Mouse (Mus musculus): Measurements from ENCODE around the gene Nr4a1.

Gene Nr4a1

DNA sequence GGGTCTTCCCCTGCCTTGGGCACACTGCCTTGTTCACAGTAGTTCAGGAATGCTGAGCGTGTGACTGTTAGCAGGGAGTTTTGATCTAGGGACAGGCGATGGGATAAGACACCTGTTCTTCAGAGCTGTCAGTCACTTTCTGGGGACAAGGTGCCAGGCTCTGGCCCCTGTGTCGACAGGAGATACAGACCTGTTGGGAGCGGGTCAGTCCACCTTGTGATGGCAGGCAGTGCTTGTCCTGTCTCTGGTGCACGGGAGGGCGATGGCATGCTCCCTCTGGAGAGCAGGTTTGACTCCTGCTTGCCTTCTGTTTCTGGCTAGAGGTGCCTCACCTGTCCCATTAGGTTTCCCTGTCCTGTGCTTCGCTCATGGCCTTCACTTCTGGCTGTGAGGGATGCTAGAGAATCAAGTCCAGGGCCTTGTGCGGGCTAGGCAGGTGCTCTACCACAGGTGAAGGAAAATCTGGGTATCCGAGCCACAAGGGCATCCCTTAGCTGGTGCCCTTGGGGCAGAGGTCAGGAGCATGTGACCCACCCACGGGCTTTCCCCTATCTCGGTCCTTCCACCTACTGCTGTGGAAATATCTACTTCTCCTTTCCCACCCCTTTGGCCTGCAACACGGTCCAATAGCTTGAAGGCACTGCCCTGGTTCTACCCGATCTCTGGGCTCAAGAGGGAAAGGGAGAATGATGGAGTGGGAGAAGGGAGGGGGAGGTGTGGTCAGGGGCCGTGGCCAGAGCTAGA is 2.6 kb downstream of the Nr4a1 start:
- DNase-seq (ENCODE audit: low spot score) = no peak

DNA sequence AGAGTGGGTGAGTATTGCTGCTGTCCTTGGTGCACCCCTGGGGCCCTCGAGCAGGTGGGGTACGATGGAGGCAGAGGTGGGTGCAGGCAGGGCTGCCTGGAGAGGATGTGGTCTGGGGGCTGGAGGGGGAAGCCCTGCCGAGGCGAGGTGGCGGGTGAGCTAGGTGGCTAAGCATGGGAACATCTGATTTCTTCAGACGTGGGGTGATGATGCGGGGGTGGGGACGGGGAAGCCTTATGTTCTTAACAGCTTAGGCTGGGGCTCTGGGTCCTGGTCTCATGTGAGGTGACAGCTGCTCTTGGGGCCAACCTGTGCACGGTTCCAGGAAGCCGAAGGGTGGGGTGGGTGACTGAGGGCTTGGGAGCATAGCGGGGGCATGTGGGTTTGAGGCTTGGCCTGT is 4.4 kb downstream of the Nr4a1 start:
- DNase-seq (ENCODE audit: low spot score) = no peak

DNA sequence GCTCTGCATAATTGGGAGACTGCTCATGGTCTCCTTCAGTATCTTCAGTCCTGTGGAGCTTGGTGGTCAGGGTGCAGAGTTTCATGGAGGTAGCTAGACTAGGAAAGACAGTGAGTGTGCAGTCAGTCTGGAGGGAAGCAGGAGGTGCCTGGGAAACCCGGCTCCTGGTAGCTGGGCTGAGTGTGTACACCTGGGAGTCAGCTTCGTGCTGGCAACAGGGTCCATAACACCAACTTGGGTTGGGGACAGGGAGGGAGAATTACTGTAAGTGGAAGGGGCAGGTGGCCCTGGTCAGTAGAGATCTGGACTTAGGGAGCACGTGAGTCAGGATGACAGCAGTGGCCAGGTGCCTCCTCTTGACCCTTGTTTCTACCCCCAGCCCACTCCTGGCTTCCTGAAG is 5.9 kb downstream of the Nr4a1 start:
- DNase-seq (ENCODE audit: low spot score) = no peak

DNA sequence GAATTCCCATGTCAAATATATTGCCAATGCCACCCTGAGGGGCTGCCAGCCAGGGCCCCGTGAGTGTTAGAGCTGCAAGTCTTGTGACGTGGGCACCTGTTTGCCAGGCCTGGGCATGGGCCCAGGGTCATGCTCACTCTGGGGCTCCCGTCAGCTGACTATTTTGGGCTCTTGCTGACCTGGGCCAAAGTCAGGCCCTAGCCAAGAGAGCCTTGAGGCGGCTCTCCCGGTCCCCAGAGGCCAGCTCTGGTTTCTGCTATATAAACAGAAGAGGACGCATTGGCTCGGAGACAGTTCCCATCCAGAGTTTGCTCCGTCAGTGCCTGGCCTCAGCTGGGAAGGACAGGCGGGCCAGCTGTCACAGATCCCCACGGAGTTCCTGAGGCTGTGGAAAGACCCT is 6.3 kb downstream of the Nr4a1 start:
- DNase-seq (ENCODE audit: low spot score) = no peak

DNA sequence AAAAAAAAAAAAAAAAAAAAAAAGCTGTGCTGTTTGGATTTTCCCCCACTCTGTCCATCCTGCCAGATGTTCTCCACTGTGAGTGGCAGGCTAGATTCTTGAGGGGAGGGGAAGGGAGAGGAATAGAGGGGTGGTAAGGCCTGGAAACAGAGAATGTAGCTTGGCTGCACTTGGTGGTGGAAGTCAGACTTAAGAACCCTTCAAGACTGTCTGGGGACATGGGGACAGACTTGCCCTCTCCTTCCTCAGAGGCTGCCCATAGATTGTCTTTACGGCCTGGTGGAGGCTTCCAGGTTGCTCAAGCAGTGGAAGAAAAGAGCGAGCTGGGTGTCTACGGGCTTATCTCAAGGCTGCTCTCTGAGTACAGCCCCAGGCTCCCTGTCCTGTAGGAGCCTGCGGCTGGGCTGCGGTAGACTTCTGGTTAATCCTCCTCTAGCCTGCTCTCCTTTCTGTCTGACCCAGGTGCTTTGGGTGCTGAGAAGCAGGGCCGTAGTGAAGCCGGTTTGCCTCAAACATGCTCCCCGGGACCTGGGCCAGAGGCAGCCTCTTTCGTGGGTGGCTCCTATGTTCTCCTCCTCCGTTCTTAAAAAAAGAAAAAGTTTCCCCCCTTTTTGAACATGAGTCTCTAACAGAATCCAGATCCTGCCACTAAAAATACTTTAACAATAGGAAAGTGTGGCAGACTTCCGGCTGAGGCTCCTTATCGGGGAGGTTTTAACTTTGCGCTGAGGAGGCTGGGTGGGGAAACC is 7.0 kb downstream of the Nr4a1 start:
- no peak for DNase-seq (ENCODE audit: low spot score)

DNA sequence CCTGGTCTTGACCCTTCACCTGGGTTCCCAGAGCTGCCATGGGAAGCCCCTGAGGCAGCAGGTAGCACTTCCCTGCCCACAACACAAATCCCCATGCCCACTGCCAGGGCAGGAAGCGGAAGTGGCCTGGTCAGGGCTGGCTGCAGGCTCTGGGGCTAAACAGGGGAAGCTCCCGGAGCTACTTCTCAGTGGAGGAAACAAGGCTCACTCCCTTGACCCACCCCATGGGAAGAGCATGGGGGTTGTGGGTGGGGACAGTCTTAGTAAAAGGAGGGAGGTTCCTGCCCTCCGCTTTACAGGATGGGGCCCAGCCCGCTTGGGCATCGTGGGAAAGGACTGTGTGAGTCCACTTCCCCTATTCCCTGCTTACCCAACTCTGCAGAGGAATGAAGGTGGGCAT is 8.4 kb downstream of the Nr4a1 start:
- DNase-seq (ENCODE audit: low spot score) = no peak

DNA sequence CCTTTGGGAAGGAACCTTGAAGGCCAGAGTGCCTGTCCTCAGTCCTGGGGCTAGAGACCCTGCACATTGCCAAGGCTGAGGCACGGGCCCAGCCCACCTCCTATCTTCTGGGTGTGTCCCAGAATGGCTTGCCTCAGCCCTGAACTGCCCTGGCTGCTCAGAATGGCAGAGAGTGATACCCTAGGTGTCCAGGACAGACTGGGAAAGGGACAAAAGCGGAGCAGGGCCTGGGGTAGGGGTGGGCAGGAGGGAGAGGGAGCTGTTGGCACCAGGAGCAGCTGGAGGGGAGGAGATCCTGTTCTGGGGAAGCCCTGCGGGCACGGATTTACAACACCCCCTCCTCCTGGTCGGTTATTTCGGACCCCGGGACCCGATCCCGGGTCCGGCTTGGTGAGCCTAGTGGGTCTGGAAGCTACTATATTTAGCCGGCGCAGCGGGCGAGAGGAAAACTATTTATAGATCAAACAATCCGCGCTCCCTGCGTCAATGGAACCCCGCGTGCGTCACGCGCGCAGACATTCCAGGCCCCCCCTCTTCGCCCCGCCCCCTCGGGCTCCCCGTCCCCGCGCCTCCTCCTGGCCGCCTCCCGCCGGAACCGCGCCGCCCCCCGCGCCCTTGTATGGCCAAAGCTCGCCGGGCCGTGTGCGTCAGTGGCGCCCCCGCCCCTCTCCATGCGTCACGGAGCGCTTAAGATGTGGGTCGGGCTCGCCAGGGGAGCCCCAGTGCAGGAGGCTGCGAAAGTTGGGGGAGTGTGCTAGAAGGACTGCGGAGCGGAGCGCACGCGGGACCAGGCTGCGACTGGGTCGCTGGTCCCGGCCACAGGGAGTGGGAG is 12.3 kb downstream of the Nr4a1 start:
- peak; percentile 90 for DNase-seq (ENCODE audit: low spot score)

DNA sequence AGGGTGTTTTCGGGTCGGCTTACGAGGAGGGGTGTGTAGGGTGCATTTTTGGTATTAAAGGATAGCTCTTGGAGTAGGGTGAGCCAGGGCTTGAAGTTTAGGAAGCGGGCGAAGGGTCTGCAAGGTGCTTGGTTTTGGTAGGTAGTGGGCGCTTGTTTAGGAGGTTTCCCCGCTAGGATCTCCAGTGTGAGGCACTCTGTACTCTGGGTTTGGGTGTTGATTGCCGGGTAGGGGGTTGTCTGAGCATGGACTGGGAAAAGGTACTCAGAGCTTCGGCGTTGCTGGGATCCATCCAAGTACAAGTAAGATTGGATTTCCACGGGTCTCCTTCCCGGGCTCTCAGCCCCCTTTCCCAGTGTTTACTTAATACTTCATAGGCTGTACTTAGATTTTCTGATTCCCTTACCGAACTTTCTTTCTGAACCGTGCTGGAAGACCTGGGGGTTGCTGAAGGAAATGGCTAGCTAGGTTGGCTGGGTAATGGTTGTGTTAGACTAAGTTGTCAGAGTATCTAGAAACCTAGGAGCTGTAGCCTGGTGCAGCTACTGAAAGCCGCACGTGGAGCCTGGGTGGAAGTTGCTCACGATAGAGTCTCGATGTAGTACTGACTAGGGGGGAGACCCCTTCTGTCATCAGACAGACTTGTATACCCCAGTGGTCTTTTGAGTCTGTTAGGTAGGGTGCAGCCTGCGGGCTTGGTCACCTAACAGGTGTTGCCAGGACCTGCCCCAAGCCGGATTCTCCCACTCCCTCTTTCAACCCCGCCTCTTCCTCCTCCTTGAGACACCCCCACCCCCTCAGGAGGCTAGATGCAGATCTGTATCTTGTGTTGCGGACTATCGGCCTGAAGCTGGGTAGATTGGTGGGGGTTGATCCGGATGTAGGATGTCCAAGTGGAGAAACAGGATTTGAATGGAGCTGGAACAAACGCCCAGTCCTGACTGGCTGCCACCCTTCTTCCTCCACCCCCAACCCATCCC is 13.3 kb downstream of the Nr4a1 start:
- DNase-seq (ENCODE audit: low spot score) = no peak

DNA sequence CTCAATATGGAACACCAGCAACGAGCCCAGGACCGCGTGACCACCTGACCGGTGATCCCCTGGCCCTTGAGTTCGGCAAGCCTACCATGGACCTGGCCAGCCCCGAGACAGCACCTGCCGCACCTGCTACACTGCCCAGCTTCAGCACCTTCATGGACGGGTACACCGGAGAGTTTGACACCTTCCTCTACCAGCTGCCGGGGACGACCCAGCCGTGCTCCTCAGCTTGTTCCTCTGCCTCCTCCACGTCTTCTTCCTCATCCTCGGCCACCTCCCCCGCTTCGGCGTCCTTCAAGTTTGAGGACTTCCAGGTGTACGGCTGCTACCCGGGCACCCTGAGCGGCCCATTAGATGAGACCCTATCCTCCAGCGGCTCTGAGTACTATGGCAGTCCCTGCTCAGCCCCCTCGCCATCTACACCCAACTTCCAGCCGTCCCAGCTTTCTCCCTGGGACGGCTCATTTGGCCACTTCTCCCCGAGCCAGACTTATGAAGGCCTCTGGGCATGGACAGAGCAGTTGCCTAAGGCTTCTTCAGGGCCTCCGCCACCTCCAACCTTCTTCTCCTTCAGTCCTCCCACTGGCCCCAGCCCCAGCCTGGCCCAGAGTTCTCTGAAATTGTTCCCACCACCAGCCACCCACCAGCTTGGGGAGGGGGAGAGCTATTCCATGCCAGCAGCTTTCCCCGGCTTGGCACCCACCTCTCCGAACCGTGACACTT is 16.2 kb downstream of the Nr4a1 start:
- DNase-seq (ENCODE audit: low spot score) = no peak

DNA sequence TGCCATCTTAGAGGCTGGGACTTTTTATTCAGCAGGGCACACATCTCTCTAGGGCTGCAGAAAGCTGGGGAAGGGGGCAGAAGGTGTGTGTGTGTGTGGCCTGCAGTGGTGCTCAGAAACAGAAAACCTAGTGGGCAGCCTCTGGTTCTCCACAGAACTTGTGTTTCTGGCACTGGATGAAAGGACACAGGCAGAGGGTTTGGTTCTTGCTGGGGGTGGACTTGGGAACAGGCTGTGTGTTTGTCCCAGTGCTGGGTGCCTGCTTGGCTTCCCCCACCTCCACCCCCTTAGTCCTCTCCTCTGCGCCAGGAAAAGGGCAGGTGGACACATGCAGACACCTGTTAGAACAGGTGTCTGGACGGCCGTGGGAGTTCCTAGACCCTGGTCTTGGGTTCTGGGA is 17.0 kb downstream of the Nr4a1 start:
- no peak for DNase-seq (ENCODE audit: low spot score)

DNA sequence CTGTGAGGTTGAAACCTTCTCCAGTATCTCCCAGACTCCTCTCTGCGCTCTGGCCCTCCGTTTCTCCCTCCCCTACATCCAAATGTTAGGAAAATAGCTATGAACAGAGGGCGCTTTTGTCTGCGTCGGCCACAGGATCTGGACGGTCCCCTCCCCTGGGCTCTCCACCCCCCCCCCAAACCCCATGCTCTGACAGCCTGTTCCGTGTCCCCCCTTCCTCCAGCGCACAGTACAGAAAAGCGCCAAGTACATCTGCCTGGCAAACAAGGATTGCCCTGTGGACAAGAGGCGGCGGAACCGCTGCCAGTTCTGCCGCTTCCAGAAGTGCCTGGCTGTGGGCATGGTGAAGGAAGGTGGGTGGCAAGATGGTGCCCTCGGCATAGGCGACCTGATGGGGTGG is 17.4 kb downstream of the Nr4a1 start:
- DNase-seq (ENCODE audit: low spot score) = no peak

DNA sequence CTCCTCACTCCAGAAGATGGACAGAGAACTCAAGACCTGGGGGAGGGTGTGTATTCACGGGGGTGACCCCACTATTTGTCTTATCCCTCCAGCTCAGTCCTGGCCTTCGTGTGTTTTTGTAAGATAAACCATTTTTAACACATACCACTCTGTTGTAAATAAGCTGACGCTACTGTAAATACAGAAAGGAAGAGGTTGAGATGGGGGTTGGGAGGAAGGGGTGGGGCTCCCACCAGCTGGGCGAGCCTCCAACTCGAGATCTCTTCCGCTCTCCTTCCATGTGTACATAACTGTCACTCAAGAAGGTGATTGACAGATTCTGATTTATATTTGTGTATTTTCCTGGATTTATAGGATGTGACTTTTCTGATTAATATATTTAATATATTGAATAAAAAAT is 20.3 kb downstream of the Nr4a1 start:
- no peak for DNase-seq (ENCODE audit: low spot score)

DNA sequence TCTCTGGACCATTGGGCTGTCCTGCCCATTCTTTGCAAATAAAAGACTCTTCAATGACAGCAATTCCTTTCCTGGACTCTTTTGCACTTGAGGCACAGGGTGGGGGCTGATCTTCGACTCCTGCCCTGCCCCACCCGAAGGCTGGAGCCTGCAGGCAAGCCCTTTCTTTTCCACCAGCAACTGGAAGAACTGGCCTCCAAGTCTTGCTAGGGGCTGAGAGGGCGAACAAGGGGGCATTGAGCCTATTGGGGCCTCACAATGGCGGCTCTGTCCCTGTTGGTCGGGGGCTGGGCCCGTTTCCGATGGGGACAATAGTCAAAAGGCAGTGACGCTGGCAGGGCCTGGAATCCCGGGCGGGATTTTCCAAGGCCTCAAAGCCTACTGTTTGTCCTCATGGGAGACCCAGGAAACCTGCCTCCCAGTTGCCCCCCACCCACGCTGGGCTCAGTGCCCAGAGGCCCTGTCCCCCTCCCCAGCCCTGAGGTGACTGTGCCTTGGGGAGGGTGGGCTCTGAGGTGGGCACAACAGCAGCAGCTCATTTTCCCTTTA is 23.4 kb downstream of the Nr4a1 start:
- DNase-seq (ENCODE audit: low spot score) = no peak

DNA sequence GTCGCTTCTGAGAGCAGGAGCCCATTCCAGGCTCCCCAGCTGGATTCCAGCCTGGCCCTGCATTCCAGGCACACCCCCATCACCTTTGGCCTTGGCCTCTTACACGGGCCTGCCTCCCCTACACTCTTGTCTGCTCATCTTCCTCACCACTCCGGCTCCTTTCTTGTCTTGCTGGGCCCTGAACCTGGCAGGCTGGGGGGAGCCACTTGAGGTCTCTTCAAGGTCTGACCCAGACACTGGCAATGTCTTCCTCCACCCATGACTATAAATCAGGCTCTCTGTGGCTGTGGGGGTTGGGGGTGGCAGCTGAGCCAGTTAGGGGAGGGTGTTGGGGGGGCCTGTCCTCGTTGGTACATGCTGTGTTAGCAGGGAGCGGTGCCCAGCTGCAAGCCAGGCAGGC is 24.5 kb downstream of the Nr4a1 start:
- DNase-seq (ENCODE audit: low spot score) = no peak

DNA sequence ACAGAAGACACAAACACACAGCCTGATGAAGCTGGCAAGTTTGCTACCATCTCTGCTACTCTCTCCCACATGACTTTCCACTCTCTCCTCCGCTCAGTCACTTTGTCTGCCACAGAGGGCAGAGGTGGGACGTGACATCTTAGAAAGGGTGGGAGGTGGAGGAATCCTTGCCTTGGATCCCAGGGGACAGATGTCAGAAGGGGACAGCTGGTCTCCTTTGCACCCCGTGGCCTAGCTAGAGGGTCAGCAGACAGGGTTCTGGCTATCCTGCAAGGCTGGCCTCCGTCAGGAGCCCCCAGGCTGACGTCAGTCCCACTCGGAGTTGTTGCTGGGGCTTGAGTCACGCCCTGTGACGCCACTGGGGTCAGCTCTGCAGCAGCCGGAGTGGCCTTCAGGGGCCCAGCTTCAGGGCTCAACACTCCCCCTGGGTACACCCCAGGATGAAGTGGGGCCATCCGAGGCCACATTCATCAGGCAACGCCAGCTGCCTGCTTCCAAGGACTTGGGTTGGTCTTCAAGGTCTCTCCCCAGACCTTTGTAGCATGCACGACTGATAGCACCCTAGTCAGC is 25.4 kb downstream of the Nr4a1 start:
- no peak for DNase-seq (ENCODE audit: low spot score)

DNA sequence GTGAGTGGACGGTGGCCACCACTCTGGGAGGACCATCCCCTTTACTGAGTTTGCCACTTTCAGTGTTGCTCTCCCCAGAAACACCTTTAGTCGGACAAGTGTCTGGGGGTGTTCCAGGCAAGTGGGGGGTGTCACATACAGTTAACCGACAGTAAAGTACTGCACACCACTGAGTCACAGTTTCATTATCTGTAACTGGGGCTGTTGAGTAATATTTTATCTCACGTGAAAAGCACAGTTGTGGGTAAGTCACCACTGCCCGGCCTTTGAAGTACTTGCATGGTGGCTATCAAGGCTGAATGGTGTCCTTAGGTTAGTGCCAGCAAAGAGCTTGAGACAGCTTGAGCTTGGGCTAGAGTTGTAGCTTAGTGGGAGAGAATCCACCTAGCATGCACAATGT is 28.4 kb downstream of the Nr4a1 start:
- no peak for DNase-seq (ENCODE audit: low spot score)

DNA sequence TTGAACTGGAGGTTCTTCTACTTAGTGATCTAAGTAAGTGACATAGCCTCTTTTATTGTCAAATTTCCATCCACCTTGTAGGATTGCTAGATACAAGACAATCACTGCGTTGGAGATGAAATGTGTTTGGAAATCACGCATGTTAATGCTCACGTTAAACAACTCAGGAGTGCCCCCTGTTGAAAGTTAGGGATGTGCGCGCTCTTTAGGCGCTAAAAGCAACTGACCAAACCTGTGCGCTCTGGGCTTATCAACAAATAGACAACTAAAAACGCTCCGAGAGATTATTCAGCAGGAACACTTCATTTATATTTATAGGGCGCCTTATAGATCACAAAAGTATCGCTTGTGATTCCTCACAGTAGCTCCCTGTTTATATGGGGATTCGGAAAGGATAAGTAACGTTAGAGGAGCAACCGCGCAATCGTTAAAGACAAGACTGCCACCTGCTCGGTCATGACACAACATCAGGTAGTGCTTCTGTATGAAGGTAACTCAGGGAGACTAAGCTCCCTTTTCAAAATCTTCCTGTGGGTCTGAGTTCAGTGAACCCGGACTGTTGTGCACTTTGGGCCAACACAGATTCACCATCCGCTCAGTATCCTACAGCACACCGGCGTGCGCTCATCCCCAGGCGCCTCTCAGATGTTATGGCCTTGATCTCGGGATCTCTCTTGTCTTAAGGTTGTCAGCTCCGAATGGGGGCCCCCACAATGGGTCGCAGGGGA is 29.3 kb downstream of the Nr4a1 start:
- DNase-seq (ENCODE audit: low spot score) = no peak

DNA sequence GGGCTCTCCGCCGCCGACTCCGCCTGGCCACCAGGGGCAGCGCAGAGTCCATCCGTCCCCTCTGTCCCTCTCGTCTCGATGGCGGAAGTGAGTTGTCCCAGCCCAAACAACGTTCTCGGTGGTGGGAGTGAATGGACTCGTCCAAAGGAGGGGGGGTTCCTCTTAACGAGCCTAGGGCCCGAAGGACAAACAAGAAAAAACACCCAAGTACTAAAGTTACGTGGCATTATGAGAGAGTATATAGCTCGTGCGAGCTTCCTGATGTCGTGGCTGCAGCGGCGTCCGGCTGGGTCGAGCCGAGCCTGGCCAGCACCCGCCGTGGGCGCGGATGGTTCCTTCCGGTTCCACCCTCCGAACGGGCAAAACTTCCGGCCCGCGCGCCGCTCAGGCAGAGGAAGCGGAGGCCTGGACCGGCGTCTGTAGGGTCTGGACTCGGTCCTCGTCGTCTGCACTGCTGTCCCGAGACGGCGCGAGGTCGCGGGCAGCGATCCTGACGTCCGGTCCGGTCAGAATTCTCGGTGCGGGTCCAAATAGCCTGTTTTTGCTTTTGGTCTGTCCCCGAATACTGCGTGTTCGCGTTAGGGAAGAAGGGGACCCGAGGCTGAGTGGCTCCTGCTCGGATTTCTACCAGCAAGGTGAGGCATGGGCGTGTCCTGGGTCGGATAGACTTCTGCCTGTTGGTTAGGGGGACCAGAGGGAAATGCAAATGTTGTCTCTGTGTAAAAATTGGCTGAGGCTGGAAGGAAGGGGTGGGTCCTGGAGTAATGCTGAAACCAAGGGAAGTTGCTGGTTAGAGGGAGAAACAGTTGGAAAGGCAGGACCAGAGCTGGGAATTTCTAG is 30.1 kb downstream of the Nr4a1 start, which contains the start of gene Atg101:
TSS of gene Atg101 (plus strand) at position 362 of the 840 bp plus-strand sequence.
- peak; percentile 65 for DNase-seq (ENCODE audit: low spot score)

All from urinary bladder, postnatal 10 days (tissue).